Mouse (Mus musculus): ENCODE results near the gene Mvk.

DNA sequence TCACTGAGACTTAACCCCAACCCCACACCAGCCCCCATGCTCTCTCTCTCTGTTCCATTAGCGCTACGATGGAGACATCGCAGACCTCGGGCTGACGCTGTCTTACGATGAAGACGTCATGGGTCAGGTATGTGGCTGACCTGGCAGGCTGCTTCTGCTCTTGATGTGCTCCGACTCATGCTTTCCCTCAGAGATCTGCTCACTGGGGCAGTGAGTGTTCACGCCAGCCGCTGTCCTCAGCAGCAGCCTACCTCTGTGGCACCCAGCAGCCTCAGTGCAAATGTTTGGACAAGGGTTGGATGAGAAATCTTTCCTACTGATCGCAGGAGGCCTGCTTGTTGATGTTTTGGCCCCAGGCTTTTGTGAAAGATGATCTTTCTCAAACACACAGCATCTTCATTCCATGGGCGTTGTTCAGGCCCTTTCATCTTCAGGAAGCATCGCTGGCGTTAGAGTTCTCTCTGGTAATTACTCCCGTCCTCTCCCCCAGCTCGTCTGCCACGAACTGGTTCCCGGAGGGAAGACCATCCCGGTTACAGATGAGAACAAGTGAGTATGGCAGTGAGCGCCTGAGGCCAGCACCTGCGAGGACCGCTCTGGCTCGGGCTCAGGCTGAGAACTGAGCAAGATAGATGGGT, 31.6 kb upstream of the Mvk start:
- no peak for TF ChIP-seq CHD2 (IDR thresholded peaks at IDR 0.05; ENCODE audit: low read depth, low read length)
- TF ChIP-seq MAFK (IDR thresholded peaks at IDR 0.05; ENCODE audit: insufficient read depth, low read depth, low read length), result no peak
- TF ChIP-seq ZC3H11A (IDR thresholded peaks at IDR 0.05; ENCODE audit: borderline replicate concordance, low read depth, low read length), result no peak
- no peak for TF ChIP-seq HCFC1 (IDR thresholded peaks at IDR 0.05; ENCODE audit: borderline replicate concordance, insufficient read depth, low read length)

Data from ES-E14 (cell line).